Mouse (Mus musculus) lung, embryonic 16.5 days (tissue): ENCODE results near the gene Cpn1. TPM values are rescaled to one million over a fixed set of nuclear protein-coding genes. Genes with fewer than 3 reads are reported as not detected.

Experiments used
- ATAC-seq: fragments of 200-750 bp; cut with Nextera tagmentation; 2 replicates; pipeline ENCODE4 v1.8.0; 2017; ENCODE audit warnings: low read depth, mild to moderate bottlenecking, moderate library complexity
- H3K27ac ChIP-seq: fragments of 300-500 bp; sonication (generic); 2 replicates; pipeline ENCODE4 v1.5.1; 2014; ENCODE audit warnings: mild to moderate bottlenecking, control low read depth, low read length
- H3K27me3 ChIP-seq: fragments of 300-500 bp; sonication (generic); 2 replicates; pipeline ENCODE4 v1.6.1; 2014; ENCODE audit warnings: low read depth, low read length, mixed read lengths; ENCODE audit not compliant: control insufficient read depth, insufficient read depth
- H3K36me3 ChIP-seq: fragments of 300-500 bp; sonication (generic); 2 replicates; pipeline ENCODE4 v1.6.1; 2014; ENCODE audit warnings: low read length; ENCODE audit not compliant: control insufficient read depth, insufficient read depth
- H3K4me1 ChIP-seq: fragments of 300-500 bp; sonication (generic); replicated peaks from 2 replicates; pipeline ENCODE4 v1.6.1; 2014; ENCODE audit warnings: low read length, mixed read lengths; ENCODE audit not compliant: control insufficient read depth, insufficient read depth
- H3K4me2 ChIP-seq: fragments of 300-500 bp; sonication (generic); 2 replicates; pipeline ENCODE4 v1.6.1; 2014; ENCODE audit warnings: low read depth, low read length, control low read depth
- H3K4me3 ChIP-seq: fragments of 300-500 bp; sonication (generic); 2 replicates; pipeline ENCODE4 v1.5.1; 2014; ENCODE audit warnings: mild to moderate bottlenecking, low read length, control low read depth
- H3K9ac ChIP-seq: fragments of 300-500 bp; sonication (generic); 2 replicates; pipeline ENCODE4 v1.6.1; 2014; ENCODE audit warnings: low read length, control low read depth
- H3K9me3 ChIP-seq: fragments of 300-500 bp; sonication (generic); 2 replicates; pipeline ENCODE4 v1.6.1; 2016; ENCODE audit warnings: low read length; ENCODE audit not compliant: control insufficient read depth
- WGBS: fragments of 180-500 bp; shearing (Covaris S2); extraction: QIAGEN DNeasy Blood & Tissue Kit; methylation state at CpG from one replicate; pipeline ENCODE4 v1.1.7; 2014; 5-methylcytosine and 5-hydroxymethylcytosine counted together
- polyA plus RNA-seq: library from polyadenylated mRNA; unstranded; fragments of >200 nt; fragmentation: Nextera tagmentation; extraction: Ambion mirVana; gene quantifications from 2 replicates; pipeline ENCODE4 v1.2.1, GENCODE M21; 2015

Cpn1 gene
- 4.9 and 5.5 TPM in 2 replicates for polyA plus RNA-seq

DNA sequence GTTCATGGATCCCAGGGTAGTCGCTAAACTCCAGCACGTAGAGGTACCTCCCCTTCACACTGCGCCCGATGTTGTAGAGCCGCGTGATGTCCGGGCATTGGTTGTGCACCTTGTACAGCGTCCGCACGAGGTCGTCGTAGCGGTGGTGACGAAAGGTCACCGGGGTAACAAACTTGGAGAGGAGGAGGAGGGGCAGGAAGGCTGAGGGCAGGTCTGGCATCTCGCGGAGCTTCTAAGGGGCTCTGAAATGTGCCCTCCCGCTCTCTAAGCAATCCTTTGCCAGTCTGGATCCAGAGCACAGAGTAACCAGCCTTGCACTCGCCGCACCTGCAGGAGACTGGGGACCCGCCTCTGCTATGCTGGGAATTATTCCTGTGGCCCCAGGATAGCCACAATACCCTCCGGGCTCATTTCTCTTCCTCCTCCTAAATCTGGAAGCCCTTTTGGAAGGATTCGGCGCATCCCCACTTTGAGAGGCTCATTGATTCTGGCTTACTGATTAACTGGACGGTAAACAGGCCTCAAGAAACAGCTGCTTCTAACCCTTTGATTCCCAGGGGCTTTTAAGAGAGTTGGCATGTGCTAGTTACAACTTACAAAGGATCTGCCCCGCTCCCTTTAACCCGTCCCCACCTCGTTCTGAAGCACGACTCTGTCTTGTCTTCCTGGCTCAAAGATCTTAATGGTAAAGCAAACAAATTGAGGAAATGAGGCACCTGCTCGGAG, at the start of gene Cpn1:
Gene Cpn1 (minus strand): TSS at position 488 of the 726 bp plus-strand sequence.
- Histone ChIP-seq H3K4me3 (peak within 1 kb of the TSS; percentile 19), H3K9me3 (no peaks in the 10 kb centered on the region), H3K4me1 (no peaks in the 10 kb centered on the region), H3K9ac (0 out of 2 replicates have a peak within 1 kb of the TSS, but pooled peaks have one; percentile 31), H3K27ac (no peak within 1 kb of the TSS), H3K27me3 (no peaks in the 10 kb centered on the region), H3K4me2 (peak within 1 kb of the TSS; percentile 44), H3K36me3 (no peaks in the 10 kb centered on the region)
- ATAC-seq = peak; percentile 65
- 17% methylated on average over 30 of the region's 30 CpGs for WGBS

DNA sequence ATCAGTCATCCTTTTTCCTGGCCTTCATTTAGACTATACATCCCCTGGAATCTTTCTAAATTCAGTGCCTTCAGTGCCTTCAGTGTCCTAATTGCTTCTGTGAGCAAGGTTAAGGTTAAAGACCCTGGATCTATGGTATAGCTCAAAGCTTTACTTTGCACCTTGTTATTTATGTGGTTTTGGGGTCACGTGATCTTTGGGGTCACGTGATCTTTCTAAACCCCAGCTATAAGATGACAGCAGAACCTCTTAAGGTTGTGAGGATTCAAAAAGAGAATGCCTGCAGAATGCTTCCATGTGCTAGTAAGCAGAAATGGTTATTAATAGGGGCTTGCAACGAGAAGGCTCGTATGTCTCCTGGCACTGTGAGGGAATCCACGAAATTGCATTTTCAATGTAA, 47.0 kb upstream of the Cpn1 start:
- H3K4me3 ChIP-seq = no peak overlapping the region
- H3K36me3 ChIP-seq = peaks cover 11% of the 10 kb centered on the region
- H3K27me3 ChIP-seq = no peaks in the 10 kb centered on the region
- ATAC-seq = no peak
- no peak overlapping the region for H3K4me2 ChIP-seq
- no peaks in the 10 kb centered on the region for H3K9me3 ChIP-seq
- H3K9ac ChIP-seq = no peak overlapping the region
- H3K27ac ChIP-seq = no peak overlapping the region
- WGBS = 91% methylated on average over 5 of the region's 5 CpGs
- H3K4me1 ChIP-seq = no peaks in the 10 kb centered on the region

DNA sequence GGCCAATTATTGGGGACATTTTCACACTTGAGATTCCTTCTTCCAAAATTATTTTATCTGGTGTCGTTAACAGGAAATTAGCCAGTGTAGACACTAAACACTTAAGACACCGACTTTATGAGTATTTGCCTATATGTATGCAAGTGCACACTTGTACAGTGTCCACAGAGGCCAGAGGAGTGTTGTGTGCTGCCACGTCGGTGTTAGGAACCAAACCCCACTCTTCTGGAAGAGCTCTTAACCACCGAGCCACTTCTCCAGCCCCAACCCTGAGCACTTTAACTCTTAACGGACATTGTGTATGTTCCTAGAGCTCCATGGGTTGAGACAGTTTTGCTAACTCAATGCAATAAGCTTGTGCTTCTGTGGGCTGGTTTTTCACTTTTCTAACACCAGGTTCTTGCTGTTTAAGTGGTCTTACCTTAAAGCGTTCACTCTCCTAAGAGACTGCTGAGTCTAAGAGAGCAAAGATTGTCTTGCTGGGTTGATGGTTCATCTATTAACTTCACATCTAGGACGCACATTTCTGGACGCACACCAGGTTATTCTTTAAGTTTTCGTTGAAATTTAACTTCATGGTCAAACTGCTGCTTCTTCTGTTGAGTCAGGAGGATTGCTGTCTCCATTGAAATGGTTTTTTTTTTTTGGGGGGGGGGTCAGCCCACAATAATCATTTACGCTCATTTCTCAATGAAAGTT, 45.8 kb upstream of the Cpn1 start:
- 66% methylated on average over 11 of the region's 11 CpGs for WGBS
- H3K4me2 ChIP-seq = no peak overlapping the region

DNA sequence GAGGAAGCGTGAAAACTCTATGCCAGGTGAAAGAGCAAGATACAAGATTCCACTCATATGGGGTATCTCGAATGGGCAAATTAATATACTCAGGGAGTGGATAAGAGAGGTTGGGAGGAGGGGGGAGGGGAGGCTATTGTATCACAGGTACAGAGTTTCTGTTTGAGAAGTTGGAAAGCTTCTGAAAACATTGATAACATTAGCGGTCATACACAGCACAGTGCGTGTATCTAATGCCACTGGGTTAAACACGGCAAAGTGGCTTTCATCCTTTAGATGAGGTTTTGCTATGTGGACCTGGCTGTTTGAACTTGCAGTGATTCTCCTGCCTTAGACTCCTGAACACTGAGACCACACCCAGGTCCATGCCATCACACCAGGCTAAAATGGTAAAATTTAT, 43.7 kb upstream of the Cpn1 start:
- Histone ChIP-seq H3K4me1 (no peaks in the 10 kb centered on the region), H3K36me3 (no peaks in the 10 kb centered on the region), H3K4me3 (no peak overlapping the region), H3K27ac (no peak overlapping the region), H3K27me3 (no peaks in the 10 kb centered on the region), H3K9ac (no peak overlapping the region), H3K4me2 (no peak overlapping the region), H3K9me3 (no peaks in the 10 kb centered on the region)
- ATAC-seq = no peak
- 78% methylated on average over 5 of the region's 5 CpGs for WGBS

More for the DNA sequence above, 45.8 kb upstream of the Cpn1 start:
- H3K36me3 ChIP-seq = peaks cover 4% of the 10 kb centered on the region; the same call in 1 of the 2 replicates
- peak; percentile 70 for ATAC-seq
- H3K4me3 ChIP-seq = no peak overlapping the region
- H3K27me3 ChIP-seq = no peaks in the 10 kb centered on the region
- no peaks in the 10 kb centered on the region for H3K4me1 ChIP-seq
- H3K9ac ChIP-seq = no peak overlapping the region
- H3K27ac ChIP-seq = no peak overlapping the region
- H3K9me3 ChIP-seq = no peaks in the 10 kb centered on the region

DNA sequence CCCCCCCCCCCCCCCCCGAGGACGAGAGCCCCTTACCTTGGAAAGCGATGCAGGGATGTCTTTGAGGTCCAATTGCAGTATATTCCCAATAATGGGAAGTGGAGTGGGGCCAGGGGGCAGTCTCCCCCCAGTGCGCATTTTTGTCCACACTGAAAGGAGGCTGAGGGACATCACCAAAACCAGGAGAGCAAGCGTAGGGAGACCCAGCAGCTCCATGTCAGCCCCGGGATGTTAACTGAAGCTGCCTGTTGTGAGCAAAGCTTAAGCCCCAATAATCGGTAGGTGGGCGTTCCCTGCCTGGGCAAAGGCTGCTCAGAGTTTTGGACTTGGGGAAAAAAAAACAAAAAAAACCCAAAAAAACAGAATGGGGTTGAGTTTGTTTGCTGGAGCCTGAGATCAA, 42.6 kb upstream of the Cpn1 start, which contains the start of gene Cyp2c23:
Gene Cyp2c23 (minus strand): TSS at position 237 of the 400 bp plus-strand sequence.
- no peaks in the 10 kb centered on the region for H3K4me1 ChIP-seq
- no peak within 1 kb of the TSS for H3K9ac ChIP-seq
- H3K4me2 ChIP-seq = no peak within 1 kb of the TSS
- no peaks in the 10 kb centered on the region for H3K9me3 ChIP-seq
- no peak within 1 kb of the TSS for H3K4me3 ChIP-seq
- no peaks in the 10 kb centered on the region for H3K36me3 ChIP-seq
- 74% methylated on average over 5 of the region's 8 CpGs for WGBS
- H3K27me3 ChIP-seq = no peaks in the 10 kb centered on the region
- ATAC-seq = no peak
- no peak within 1 kb of the TSS for H3K27ac ChIP-seq

DNA sequence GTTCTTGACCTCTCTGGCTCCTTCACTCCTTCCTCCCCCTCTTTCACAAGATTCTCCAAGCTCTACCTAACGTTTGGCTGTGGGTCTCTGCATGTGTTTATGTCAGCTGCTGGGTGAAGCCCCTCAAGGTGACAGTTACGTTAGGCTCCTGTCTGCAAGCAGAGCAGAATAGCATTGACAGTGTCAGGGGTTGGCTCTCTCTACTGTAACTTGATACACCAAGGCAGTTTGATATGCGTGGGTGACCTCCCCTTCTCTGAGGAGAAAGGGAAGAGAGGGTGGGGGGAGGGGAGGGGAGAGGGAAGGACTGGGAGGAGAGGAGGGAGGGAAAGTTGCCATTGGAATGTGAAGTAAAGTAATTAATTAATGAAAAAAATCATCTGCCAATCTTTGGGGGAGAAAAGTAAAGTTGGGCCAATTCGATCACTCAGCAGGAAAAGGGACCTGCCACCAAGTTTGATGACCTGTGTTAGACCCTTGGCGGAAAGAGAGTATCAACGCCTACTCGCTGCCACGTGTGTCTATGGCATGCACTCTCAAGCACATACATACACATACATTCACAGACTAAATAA, 40.7 kb upstream of the Cpn1 start:
- peak; percentile 39; the same call in 1 of the 2 replicates for ATAC-seq

DNA sequence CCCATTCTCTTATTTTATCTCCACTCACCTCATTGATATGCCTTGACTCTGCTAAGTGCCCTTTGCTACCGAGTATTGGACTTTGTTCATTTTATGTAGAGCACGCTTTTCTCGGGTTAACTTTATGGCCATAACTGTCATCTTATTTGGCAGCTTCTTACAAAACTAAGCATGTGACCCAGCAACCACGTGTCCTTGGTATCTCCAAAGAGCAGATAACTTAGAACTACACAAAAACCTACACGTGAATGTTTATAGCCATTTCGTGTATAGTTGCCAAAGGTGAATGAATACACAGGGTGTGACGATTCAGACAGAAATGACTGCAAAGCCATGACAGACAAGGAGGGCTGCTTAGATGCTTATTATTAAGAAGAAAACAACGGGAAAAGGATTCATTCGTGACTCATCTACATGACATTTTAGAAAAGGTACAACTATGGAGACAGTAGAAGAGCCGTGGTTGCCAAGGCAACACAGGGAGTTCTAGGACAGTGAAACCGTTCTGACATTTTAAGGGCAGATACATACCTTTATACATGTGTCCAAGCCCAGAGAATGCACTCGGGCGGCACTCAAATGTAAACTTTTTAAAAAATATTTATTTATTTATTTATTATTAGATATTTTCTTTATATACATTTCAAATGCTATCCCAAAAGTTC, 38.7 kb upstream of the Cpn1 start:
- no peak overlapping the region for H3K4me2 ChIP-seq
- WGBS = 74% methylated on average over 13 of the region's 13 CpGs
- H3K4me3 ChIP-seq = no peak overlapping the region
- no peak overlapping the region for H3K27ac ChIP-seq
- H3K9ac ChIP-seq = no peak overlapping the region
- no peaks in the 10 kb centered on the region for H3K36me3 ChIP-seq
- no peak for ATAC-seq
- H3K27me3 ChIP-seq = no peaks in the 10 kb centered on the region
- H3K9me3 ChIP-seq = no peaks in the 10 kb centered on the region
- H3K4me1 ChIP-seq = no peaks in the 10 kb centered on the region

More for the DNA sequence above, 40.7 kb upstream of the Cpn1 start:
- Histone ChIP-seq H3K4me1 (no peaks in the 10 kb centered on the region), H3K27ac (no peak overlapping the region), H3K36me3 (no peaks in the 10 kb centered on the region), H3K4me3 (no peak overlapping the region), H3K9me3 (no peaks in the 10 kb centered on the region), H3K27me3 (no peaks in the 10 kb centered on the region), H3K9ac (no peak overlapping the region), H3K4me2 (no peak overlapping the region)
- 50% methylated on average over 8 of the region's 8 CpGs for WGBS

DNA sequence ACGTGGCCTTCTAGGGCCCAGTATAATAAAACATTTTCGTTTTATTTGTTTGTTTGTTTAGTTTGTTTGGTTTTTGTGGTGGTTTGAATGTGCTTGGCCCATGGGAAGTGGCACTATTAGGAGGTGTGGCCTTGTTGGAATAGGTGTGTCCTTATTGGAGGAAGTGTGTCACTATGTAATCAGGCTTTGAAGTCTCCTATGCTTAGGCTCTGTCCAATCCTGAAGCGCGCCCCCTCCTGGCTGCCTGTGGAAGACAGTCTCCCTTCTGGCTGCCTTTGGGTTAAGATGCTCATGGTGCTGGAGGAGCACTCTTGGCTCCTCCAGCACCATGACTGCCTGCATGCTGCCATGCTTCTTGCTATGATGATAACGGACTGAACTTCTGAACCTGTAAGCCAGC, 36.7 kb upstream of the Cpn1 start:
- Histone ChIP-seq H3K36me3 (no peaks in the 10 kb centered on the region), H3K27me3 (no peaks in the 10 kb centered on the region), H3K9me3 (no peaks in the 10 kb centered on the region), H3K4me1 (no peaks in the 10 kb centered on the region), H3K9ac (no peak overlapping the region), H3K4me3 (no peak overlapping the region), H3K27ac (no peak overlapping the region), H3K4me2 (no peak overlapping the region)
- 62% methylated on average over 5 of the region's 5 CpGs for WGBS
- no peak for ATAC-seq

DNA sequence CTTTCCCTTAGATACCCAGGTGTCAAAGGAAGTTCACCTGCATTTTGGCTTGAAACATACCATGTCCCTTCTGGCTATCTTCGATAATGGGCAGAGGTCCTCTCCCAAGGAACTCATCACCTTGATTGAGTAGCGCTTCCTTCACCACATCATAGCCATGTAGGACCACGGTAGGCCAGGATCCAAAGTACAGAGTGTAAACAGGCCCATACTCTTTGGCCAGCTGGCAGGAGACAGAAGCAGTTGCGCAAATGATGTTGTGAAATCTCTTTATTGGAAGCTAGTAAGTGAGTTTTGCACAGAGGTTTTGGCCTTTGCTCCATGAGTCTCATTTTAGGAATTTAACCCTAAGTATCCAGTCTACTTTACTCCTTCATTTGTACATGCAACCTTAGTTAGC, 35.1 kb upstream of the Cpn1 start:
- H3K9ac ChIP-seq = no peak overlapping the region
- H3K27ac ChIP-seq = 0 out of 2 replicates have a peak overlapping the region, but pooled peaks have one; percentile 10
- WGBS = 50% methylated on average over 4 of the region's 4 CpGs
- peak; percentile 93 for ATAC-seq
- H3K4me1 ChIP-seq = no peaks in the 10 kb centered on the region
- H3K27me3 ChIP-seq = no peaks in the 10 kb centered on the region
- H3K9me3 ChIP-seq = no peaks in the 10 kb centered on the region
- H3K4me2 ChIP-seq = no peak overlapping the region
- no peaks in the 10 kb centered on the region for H3K36me3 ChIP-seq
- no peak overlapping the region for H3K4me3 ChIP-seq
